Mouse (Mus musculus) layer of hippocampus, adult 18-20 months (tissue): ENCODE results near the gene Olfr1377. TPM values are rescaled to one million over a fixed set of nuclear protein-coding genes. Genes with fewer than 3 reads are reported as not detected.
"Not testable (repeated sequence)": the region's sequence is repeated elsewhere in the genome, so short reads cannot be mapped to it uniquely, and the experiment has no call there.

Source experiments
- DNase-seq, 2 experiments: peaks; one replicate each; pipeline ENCODE4 v3.0.0; 2022; ENCODE audit warnings: low spot score in 2 of 2
- long read RNA-seq: library from polyadenylated mRNA; stranded (forward); transcript quantifications from one replicate; pipeline ENCODE4 v2.0.0, GENCODE M21; 2021
- total RNA-seq, 2 experiments: library from RNA; stranded (reverse); gene quantifications; 2 replicates each; pipeline ENCODE4 v1.2.3; 2021

The Olfr1377 gene
- total RNA-seq = not detected
- long read RNA-seq = 0 reads

DNA sequence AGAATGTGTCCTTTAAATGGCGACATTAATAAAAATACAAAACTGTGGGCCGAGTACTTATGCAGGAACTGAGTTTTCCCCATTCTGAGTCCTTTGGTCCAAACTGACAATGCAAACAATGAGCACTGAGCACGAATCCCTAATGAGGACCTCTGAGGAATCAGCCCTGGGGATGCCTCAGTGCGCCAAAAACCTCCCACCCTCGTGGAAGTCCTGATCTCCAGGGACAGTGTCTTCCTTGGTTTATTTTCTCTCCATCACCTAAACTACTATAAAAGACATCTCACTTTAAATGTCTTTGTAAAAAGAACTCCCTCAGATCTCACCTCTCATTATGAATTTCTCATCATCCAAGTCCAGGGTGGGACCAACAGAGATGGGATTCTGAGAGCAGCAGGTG lies at the start of gene Olfr1377:
Olfr1377 (plus strand) TSS at position 301 of the 400 bp plus-strand sequence.
- no peak for DNase-seq

DNA sequence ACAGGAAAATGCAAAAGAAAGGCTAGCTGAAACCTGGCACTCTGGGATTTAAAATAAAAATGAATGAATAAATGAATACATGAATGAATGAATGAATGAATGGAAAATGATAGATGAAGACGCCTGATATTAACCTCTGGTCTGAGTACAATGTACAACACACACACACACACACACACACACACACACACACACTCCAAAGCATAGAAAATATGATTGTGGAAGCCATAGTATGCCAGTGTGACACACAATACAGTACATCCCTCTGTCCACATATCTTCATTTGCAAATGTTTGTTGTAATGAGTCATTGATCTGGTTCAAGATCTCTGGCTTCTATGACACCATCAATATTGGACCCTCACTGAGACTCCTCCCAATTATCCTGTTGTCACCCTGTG lies 49.7 kb upstream of the Olfr1377 start:
- no peak for DNase-seq

DNA sequence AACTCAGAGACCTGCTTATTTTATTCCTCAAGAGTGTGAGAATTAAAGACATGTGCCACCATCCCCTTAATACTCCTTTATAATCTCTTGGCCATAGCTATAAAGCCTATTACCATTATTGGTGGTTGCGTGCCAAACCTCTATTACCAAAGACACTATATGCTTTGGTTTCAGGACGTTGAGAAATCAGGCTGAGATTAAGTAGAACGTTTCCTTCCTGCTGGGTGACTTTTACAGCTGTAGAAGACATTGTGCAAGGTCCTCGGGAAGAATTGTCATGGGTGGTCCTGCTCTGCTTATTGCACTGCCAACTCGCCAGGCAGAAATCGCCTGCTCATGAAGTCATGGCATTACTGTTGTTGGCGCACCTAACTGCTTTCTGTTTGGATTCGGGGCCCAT lies 43.3 kb upstream of the Olfr1377 start:
- DNase-seq = no peak

DNA sequence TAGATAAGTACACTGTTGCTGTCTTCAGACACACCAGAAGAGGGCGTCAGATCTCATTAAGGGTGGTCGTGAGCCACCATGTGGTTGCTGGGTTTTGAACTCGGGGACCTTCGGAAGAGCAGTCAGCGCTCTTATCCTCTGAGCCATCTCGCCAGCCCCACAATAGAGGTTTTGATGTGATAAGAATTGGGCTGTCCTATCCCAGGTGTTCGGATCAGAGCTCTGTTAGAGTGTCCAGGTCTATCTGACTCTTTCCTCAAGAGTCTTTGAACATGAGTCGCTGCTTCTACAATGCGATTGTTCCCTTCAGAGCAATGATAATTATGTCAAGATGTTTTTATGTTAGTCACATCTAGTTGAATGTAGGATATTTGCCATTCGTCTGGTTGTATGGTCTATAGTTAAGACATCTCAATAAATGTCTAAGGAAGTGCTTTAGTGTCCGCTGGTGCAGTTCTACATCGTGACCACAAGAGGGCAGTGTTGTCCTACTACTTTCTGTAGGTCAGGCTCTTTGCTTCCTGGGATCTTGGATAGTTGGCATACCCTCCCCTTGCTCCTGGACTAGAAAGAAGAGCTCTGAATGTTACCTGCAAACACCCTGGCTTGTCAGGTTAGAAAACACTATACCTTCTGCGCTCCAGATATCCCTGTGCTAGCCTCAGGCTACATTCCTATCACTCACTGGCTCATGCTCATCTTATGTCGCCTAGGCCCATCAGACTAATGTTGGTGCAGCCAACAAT lies 42.0 kb upstream of the Olfr1377 start:
- DNase-seq = peak in 1 of 2 experiments; percentile 46

DNA sequence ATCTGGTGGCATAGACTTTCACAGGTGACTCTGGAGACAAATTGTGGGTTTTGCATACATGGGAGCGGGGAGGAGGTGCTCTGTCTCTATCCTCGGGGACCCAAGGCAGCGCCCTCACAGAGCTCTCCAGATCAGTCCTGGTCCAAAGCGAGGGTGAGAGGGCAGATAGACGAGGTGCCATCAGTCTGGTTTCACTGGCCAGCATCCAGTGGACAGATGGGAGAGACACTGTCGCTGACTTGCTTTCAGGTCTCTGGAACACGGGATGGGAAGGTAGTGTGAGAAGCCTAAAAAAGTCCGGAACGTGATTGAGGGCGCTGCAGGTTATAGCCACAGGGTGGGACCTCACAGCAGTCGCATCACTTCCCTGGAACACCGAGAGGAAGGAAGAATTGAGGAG lies 39.4 kb upstream of the Olfr1377 start:
- no peak for DNase-seq

DNA sequence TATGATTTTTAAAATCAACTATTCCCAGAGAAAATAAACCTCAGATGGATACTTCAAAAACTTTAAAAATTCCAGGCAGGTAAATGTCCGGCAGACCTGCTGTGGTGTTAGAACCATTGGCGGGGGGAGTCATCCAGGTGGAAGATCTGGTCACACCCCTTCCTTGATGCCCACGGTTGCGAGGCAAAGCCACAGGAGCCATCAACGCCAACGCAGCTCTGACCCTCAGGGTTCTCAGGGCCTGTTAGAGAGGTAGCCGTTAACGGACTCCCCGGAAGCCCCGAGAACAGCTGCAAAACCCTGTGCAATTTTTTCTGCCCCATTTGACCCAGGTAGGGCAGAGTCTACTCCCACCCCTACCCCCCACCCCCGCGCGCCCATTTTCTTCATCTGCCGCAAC lies 38.3 kb upstream of the Olfr1377 start, which contains the start of gene 4933414I15Rik:
4933414I15Rik (minus strand) TSS at position 260 of the 400 bp plus-strand sequence.
- DNase-seq = no peak

DNA sequence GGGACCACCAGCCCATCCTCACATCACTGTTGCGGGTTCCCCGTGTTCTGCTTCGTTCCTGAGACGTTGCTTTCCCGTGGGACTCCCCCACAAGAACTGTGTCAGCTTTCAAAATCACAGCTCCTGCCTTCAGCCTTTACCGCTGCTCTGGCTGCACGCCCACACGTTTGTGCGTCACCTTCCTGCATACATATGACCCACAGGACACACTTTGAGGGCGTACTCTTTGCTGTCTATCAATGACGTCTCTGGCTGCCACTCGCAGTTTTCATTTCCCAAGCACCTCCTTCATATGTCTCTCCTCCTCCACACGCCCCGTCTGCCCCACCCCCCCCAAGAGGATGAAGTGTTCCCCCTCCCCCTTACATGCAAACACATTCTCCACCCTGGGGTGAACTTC lies 29.5 kb upstream of the Olfr1377 start:
- DNase-seq = peak in 1 of 2 experiments; percentile 10

DNA sequence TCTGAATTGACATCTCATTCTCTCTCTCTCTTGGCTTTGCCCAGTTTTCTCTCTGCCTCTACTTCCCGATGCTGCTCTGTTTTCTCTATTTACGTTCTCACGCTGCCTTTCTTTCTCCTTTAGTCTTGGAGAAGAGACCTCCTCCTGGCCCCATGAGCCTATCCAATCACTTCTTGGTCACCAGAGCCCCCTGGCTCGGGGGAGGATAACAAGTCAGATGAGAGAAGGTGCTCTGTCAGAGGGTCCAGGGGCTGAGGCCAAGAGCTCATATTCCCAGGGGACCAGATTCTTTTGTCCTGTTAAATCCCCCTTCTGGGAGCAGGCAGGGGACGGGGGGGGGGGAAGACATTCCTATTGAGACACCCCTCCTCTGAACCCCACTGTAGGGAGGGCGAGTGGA lies 28.1 kb upstream of the Olfr1377 start, which contains the start of gene Prop1:
Prop1 (minus strand) TSS at position 101 of the 400 bp plus-strand sequence.
- no peak for DNase-seq

DNA sequence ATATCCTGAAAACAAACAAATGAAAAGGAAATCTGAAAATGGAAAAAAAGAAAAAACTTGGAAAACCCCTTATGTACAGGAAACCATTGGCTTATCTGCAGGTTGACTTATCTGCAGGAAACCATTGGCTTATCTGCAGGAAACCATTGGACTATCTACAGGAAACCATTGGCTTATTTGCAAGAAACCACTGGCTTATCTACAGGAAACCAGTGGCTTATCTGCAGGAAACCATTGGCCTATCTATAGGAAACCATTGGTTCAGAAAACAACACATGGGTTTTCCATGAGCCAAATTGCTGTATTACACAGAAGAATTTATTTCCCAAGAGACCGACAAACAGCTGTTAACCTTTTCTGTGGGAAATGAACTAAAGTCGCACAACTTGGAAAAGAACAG lies 16.9 kb upstream of the Olfr1377 start:
- DNase-seq = no peak

DNA sequence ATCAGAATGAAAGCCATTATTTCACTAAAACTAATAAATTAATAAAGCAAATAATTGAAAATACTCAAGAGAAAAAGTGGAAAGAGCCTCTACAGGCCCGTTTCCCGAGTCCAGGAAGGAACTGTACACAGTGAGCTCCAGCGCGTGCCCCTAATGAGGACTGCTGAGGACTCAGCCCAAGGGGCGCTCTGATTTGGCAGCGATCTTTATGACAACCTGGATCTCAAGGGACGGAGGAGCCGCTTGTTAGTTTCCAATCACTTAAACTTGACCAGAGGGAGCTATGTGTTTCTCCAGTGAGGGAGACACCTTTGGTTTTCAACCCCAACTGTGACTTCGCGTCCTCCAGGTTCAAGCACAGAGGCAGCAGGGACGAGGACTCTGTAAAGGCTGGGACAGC lies 15.5 kb upstream of the Olfr1377 start, which contains the start of gene Olfr1378:
Olfr1378 (plus strand) TSS at position 301 of the 400 bp plus-strand sequence.
- DNase-seq = no peak

DNA sequence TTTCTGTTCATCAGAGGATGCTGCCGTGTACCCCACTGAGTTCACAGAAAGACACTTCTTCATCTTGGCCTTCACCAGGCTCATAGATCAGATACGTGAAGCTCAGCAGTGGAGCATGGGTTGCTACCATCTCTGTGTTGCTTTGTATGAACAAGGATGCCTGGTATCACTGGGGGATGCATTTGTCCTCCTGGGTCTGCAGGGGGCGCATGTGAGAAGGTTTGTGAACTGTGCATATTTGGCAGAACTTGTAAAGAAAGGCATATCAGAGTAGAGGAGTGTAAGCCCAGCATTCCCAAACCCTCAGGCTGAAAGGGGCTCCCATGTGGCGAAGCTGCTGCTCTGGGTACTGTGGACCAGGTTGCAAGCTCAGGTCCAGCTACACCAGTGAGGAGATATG lies 4.6 kb upstream of the Olfr1377 start:
- DNase-seq = no peak

DNA sequence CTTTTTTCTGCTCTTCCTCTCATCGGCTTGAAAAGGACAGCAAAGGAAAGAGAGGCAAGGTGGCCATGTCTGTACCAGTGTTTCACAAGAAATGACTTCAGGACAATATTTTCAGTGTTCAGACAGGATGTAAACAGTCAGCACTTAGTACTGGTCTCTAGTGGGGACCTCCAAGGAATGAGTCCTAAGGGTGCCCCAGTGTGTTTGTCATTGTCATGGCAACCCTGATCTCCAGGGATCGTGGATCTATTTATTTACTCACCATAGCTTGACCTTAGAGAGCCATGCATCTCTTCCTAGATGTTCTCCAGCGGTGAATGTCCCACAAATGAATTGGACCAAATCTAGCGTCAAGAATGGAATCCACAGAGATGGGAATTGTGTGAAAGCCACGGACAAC lies 21.5 kb downstream of the Olfr1377 start, which contains the start of gene Olfr51:
Olfr51 (plus strand) TSS at position 301 of the 400 bp plus-strand sequence.
- no peak for DNase-seq

DNA sequence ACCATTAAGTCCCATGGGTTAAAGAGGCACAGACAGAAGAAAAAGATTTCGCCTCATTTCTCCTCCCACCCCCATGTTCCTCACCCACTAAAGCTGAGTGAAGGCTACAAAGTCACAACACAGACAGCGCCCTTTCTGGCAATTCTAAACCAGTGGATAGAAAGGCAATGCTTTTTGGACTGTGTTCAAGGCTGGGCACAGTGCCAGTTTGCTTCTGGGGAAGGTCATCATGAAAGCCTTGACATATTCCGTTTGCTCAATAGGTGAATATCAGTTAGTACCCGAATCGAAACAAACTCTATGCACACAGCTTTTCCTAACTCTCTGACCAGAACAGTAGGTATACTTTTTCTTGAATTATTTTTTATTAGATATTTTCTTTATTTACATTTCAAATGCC lies 30.1 kb downstream of the Olfr1377 start:
- no peak for DNase-seq

DNA sequence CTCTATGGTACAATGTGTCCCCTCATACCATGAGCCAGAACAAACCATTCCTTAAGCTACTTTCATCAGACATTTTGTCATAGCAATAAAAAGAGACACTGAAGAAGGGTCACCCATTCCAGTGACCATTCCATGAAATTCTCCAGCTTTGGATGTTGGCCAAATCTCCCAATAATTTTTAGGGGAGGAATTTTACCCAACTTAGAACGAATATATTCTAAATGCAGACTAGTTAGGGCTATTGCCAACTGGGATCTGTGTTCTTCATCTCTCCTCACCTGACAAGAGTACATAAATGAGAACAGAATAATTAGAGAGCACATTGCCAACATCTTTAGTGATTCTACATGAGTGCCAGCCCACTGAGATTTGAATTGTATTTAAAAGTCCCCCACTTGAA lies 32.2 kb downstream of the Olfr1377 start, which contains the start of gene Olfr54:
Olfr54 (plus strand) TSS at position 301 of the 400 bp plus-strand sequence.
- no peak for DNase-seq

DNA sequence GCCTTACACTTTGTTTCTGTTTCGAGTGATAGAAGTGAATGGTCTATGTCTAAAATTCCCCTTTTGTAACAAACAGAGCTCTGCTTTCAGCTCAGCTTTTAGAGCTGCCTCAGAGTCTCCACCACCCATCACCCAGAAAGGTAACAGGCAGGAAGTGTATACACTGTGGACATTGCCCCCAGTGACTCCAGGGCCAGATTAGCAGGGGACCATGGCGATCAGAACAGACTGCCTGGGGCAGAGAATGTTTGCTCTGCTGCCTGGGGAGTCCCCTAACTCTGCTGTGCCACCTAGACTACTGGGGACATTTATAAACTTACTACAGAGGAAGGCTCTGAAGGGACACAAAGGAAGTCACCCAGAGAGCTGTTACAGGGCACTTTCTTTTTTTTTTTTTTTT lies 34.6 kb downstream of the Olfr1377 start:
- no peak for DNase-seq

DNA sequence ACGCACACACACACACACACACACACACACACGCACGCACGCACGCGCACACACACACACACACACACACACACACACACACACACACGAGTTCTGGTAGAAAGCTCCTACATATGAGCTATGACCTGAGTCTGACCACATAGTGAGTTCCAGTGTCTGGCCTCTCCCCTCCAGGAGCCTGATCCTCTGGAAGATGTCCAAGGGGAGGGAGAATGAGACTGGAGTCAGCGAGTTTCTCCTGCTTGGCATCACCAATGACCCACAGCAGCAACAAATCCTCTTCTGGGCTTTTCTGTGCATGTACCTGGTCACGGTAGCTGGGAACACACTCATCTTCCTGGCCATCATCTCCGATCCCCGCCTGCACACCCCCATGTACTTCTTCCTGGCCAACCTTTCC lies 45.0 kb downstream of the Olfr1377 start:
- not testable (repeated sequence) for DNase-seq

DNA sequence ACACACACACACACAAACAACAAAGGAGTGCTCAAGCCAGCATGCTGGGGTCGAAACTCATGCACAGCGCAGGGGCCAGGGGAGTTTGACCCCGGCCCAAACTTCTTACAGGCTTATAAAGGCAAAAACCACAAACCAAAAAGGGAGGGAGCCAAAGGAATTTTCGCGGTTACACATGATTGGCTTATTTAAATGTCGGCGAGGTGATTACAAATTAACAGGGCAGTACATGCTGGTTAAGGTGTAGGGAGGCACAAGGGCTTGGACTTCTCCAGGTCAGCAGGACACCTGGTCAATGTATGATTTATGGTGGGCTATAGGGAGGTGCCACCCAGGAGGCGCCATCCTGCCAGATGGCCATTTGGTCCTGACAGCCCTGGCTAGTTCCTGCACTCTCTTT lies 47.6 kb downstream of the Olfr1377 start:
- not testable (repeated sequence) for DNase-seq

DNA sequence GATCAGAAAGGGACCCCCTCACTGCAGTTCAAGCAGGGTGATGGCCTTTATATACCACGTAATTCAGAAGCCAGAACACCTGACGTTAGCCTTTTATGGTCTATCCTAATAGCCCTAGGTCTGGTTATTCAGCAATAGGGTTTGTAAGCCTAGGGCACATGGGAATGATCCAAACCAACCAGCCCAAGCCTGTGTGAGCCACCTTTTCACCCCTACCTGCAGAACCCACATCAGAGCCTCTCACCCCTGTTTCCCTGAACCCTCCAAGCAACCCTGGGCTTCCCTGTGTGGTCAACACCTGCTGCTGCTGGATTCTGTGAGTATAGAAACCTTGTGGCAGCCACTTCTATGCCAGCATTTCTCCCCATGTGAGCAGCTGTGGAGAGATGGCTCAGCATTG lies 48.5 kb downstream of the Olfr1377 start:
- no peak for DNase-seq

DNA sequence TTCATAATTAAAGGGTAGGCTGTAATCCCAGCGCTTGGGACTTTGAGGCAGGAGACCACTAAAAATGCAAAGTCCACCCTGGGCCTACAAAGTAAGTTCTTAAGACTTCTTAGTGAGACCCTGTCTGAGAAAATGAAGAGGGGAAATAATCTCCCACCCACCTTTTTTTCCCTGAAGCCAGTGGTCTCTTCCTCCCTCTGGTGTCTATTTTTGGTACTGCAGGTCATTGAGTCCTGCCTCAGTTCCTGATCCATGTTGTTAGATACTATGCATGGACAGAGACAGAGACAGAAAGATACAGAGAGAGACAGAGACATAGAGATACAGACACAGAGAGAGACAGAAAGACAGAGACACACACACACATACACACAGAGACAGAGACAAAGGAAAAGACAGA lies 51.1 kb downstream of the Olfr1377 start:
- DNase-seq = peak in 1 of 2 experiments; percentile 12

DNA sequence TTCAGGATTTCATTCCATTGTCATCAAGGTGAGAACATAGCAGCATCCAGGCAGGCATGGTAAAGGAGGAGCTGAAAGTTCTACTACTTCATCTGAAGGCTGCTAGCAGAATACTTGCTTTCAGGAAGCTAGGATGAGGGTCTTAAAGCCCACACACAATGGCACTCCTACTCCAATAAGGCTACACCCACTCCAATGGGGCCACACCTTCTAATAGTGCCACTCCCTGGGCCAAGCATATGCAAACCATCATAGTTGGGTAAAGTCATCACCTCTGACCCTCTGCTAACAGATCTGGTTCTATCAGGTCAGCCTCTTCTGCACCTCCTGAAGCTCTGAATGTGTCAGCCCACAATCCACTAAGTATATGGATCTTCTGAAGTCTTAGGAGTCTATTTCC lies 52.4 kb downstream of the Olfr1377 start:
- not testable (repeated sequence) for DNase-seq

DNA sequence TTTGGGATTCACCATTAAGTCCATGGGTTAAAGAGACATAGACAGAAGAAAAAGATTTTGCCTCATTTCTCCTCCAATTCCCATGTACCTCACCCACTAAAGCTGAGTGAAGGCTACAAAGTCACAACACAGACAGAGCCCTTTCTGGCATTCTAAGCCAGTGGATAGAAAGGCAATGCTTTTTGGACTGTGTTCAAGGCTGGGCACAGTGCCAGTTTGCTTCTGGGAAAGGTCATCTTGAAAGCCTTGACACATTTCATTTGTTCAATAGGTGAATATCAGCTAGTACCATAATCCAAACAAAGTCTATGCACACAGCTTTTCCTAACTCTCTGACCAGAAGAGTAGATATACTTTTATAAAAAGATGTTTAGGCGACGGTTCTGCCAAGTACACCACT lies 54.2 kb downstream of the Olfr1377 start:
- no peak for DNase-seq
